Mouse (Mus musculus) left cerebral cortex, postnatal 10 days (tissue): ENCODE data around the gene Tsc1. TPM values are rescaled to one million over a fixed set of nuclear protein-coding genes. Genes with fewer than 3 reads are reported as not detected.

ENCODE experiments used
- DNase-seq, 2 experiments: peaks; one replicate each; pipeline ENCODE4 v3.0.0; 2021 to 2022; ENCODE audit warnings: low spot score in 2 of 2, mixed read lengths in 1 of 2; ENCODE audit errors: extremely low spot score in 1 of 2
- intact Hi-C: fragments of 180-260 bp; cut with DNase I; formaldehyde crosslinking; loops from one replicate; pipeline ENCODE4 v1.15.1; 2025
- total RNA-seq, 2 experiments: library from RNA; stranded (reverse); gene quantifications; 2 replicates each; pipeline ENCODE4 v1.2.3; 2021

The Tsc1 gene
- total RNA-seq, 2 experiments from 2014 or later: 42.4 to 43.0 TPM

GRCm38 (mm10) chr2:28637106-28637845, 3.8 kb upstream of the Tsc1 start:
- intact Hi-C loops: no loop called here

GRCm38 (mm10) chr2:28638352-28638751, 2.7 kb upstream of the Tsc1 start:
- intact Hi-C loops: no loop called here
- DNase-seq: no peak

More at GRCm38 (mm10) chr2:28637106-28637845, 3.8 kb upstream of the Tsc1 start:
- DNase-seq: no peak

GRCm38 (mm10) chr2:28638886-28639285, 2.1 kb upstream of the Tsc1 start:
- peak in 1 of 2 experiments; percentile 59 for DNase-seq
- intact Hi-C loops: no loop called here

- DNase-seq: no peak
These were observed 1.2 kb upstream of the Tsc1 start for GRCm38 (mm10) chr2:28639794-28640193.

GRCm38 (mm10) chr2:28641435-28641941, 460 bp downstream of the Tsc1 start:
- intact Hi-C loops: no loop called here
- DNase-seq: no peak

More at GRCm38 (mm10) chr2:28639794-28640193, 1.2 kb upstream of the Tsc1 start:
- intact Hi-C loops: no loop called here

GRCm38 (mm10) chr2:28643081-28643480, 2.1 kb downstream of the Tsc1 start:
- intact Hi-C loops: no loop called here
- DNase-seq: no peak

- intact Hi-C loops: no loop called here
These were observed 9.5 kb downstream of the Tsc1 start for GRCm38 (mm10) chr2:28650526-28650925.

GRCm38 (mm10) chr2:28653351-28653750, 12.3 kb downstream of the Tsc1 start:
- DNase-seq: no peak
- intact Hi-C loops: no loop called here

More at GRCm38 (mm10) chr2:28650526-28650925, 9.5 kb downstream of the Tsc1 start:
- no peak for DNase-seq

- no peak for DNase-seq
- intact Hi-C loops: no loop called here
These were observed 13.3 kb downstream of the Tsc1 start for GRCm38 (mm10) chr2:28654295-28654694.

- no peak for DNase-seq
- intact Hi-C loops: no loop called here
These were observed 15.2 kb downstream of the Tsc1 start for GRCm38 (mm10) chr2:28656216-28656615.

- intact Hi-C loops: no loop called here
- no peak for DNase-seq
These were observed 21.9 kb downstream of the Tsc1 start for GRCm38 (mm10) chr2:28662891-28663290.

- intact Hi-C loops: no loop called here
- no peak for DNase-seq
These were observed 24.8 kb downstream of the Tsc1 start for GRCm38 (mm10) chr2:28665818-28666217.

- no peak for DNase-seq
- intact Hi-C loops: no loop called here
These were observed 30.4 kb downstream of the Tsc1 start for GRCm38 (mm10) chr2:28671438-28671837.

- intact Hi-C loops: no loop called here
- DNase-seq: no peak
These were observed 35.0 kb downstream of the Tsc1 start for GRCm38 (mm10) chr2:28676005-28676404.

GRCm38 (mm10) chr2:28680710-28681109, 39.7 kb downstream of the Tsc1 start:
- intact Hi-C loops: loop anchor here (10.0 kb wide), 1 partner anchor 474 kb away; no protein-coding TSS in a partner anchor
- no peak for DNase-seq

GRCm38 (mm10) chr2:28681718-28682117, 40.7 kb downstream of the Tsc1 start:
- DNase-seq: peak in 1 of 2 experiments; percentile 49
- intact Hi-C loops: loop anchor here (10.0 kb wide), 1 partner anchor 473 kb away; no protein-coding TSS in a partner anchor

- intact Hi-C loops: loop anchor here (10.0 kb wide), 1 partner anchor 469 kb away; no protein-coding TSS in a partner anchor
- DNase-seq: no peak
These were observed 44.9 kb downstream of the Tsc1 start for GRCm38 (mm10) chr2:28685895-28686294.

GRCm38 (mm10) chr2:28688431-28688830, 47.4 kb downstream of the Tsc1 start:
- peak in 1 of 2 experiments; percentile 47 for DNase-seq
- intact Hi-C loops: loop anchor here (10.0 kb wide), 1 partner anchor 466 kb away; no protein-coding TSS in a partner anchor

- intact Hi-C loops: no loop called here
- DNase-seq: no peak
These were observed 51.7 kb downstream of the Tsc1 start for GRCm38 (mm10) chr2:28692692-28693091.

- DNase-seq: no peak
- intact Hi-C loops: no loop called here
These were observed 57.5 kb downstream of the Tsc1 start for GRCm38 (mm10) chr2:28698566-28698965.
